Mouse (Mus musculus) common myeloid progenitor, adult 5-6 weeks (primary cell): ENCODE results near the gene Tmod2. TPM values are rescaled to one million over a fixed set of nuclear protein-coding genes. Genes with fewer than 3 reads are reported as not detected.
"Not testable (repeated sequence)": the region's sequence is repeated elsewhere in the genome, so short reads cannot be mapped to it uniquely, and the experiment has no call there.

Source experiments
- ATAC-seq: replicated peaks from 2 replicates; pipeline ENCODE4 v1.8.0; 2016; ENCODE audit warnings: low read depth, mild to moderate bottlenecking, moderate TSS enrichment, inconsistent platforms; ENCODE audit not compliant: poor library complexity, severe bottlenecking
- total RNA-seq: library from RNA; stranded (forward); fragments of 200-1000, 187-1606 nt; gene quantifications from 2 replicates; pipeline ENCODE4 v1.2.3, GENCODE M21; 2017

Tmod2 gene
- total RNA-seq, 1 experiment from 2014 or later, result not detected

DNA sequence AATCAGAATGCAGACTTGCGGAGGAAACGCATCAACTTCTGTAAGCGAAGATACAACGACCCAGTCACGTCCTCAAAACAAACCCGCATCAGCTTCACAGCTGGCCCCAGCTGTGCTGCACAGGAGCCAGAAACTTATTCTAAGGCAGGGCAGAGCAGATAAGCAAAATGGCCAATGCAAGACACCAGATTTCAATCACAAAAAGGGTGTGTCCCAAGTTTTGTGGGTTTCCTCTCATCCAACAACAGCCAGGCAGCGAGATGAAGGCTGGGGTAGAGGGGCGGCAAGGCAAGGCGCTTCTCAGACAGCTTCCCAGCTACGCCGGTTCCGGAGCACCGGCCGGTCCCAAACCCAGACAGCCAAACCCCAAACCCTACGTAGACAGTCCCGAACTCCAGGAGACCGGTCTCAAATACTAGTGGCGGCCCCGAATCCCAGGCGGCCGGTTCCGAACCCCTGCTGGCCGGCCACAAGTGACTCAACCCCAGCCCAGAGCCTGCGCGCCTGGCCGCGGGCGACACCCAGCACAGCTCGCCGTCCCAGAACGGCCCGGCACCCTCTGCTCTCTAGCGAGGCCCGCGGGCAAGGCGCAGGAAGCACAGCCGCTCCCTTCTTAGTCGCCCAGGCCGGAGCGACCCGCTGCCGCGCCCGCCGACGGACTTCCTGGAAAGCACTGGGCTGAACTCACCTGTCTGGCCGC lies 52.2 kb downstream of the Tmod2 start:
- peak; percentile 69 for ATAC-seq

- ATAC-seq, result 0 out of 2 replicates have a peak, but pooled peaks have one; percentile 1
These were observed 52.8 kb downstream of the Tmod2 start for GRCm38 (mm10) chr9:75558360-75558759.

DNA sequence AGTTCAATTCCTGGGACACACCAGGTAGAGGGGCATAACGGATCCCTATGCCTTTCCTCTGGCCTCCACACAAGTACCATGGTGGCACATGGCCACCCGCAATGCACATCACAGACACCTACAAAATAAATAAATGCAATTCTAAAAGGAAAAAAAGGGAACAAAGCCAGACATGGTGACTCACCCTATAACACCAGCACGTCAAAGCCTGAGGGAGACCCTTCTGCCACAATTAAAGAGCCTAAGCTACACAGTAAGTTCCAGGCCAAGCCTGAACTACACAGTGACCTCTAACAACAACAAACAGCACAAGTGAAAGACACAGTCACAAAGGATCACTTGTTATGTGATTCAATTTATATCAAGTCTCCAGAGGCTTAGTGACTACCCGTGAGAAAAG lies 57.4 kb downstream of the Tmod2 start:
- peak; percentile 24 for ATAC-seq

GRCm38 (mm10) chr9:75551342-75551741 lies 59.8 kb downstream of the Tmod2 start:
- no peak for ATAC-seq

- ATAC-seq, result peak; percentile 48
These were observed 62.1 kb downstream of the Tmod2 start for GRCm38 (mm10) chr9:75549010-75549409.

DNA sequence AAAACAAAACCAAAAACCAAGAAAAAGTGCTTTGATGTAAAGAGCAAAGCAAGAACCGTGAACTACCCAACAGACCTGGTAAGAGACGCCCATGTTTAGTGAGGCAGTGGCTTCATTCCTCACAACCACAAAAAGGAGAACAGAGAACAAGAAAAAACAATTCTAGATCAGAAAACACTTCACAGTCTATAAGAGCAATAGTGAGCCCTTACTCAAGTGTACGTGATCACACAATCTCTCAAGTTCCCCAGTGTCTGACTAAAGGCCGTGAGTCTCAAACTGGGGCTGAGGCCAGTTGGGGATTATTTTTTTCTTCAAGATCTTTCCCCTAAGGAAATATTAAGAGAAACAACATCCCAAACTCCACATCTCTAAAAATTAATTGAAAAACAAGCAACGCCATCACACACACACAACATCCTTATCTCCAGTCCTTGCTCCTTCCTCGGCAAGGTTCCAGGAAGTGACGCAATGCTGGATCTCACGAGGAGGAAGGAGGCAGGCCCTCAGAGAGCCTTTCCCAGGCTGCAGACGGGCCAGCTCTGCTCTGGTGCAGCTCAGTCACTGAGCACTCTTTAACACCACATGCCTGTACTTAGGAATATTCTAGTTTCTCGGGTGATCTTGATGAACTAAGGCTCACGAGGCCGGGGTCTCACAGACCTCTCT lies 64.1 kb downstream of the Tmod2 start:
- peak; percentile 87 for ATAC-seq

DNA sequence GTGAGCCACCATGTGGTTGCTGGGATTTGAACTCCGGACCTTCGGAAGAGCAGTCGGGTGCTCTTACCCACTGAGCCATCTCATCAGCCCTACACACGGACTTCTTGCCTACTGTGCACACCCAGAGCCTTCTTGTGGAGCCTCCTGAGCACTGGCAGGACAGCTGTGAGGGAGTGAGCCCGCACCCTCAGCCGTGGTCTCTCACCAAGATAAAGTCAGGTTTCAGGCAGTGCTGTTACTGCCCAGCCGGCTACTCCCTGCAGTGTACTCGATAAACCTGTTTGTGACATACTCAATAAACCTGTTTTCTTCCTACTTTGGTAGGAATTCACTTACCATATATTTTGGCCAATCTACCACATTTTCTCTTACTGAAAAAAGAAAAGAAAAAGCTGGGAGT lies 65.6 kb downstream of the Tmod2 start:
- ATAC-seq, result no peak

DNA sequence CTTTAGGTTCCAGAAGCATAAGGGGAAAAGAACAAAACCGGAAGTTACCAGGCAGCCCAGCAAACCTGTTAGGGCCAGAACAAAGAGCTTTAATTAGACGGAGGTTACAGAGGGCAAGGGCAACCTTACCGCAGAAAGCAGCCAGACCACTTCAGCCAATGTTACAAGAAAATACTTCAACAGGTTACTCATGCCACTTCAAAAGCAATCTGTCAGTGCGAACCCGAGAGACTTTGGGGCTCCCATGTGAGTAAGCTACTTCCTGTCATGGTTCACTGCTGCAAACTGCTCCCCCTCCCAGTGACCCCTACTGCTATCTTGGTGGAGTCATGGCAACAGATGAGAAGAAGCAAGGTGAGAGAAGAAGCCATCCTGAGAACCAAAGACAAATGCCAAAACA lies 69.6 kb downstream of the Tmod2 start:
- peak; percentile 58 for ATAC-seq

DNA sequence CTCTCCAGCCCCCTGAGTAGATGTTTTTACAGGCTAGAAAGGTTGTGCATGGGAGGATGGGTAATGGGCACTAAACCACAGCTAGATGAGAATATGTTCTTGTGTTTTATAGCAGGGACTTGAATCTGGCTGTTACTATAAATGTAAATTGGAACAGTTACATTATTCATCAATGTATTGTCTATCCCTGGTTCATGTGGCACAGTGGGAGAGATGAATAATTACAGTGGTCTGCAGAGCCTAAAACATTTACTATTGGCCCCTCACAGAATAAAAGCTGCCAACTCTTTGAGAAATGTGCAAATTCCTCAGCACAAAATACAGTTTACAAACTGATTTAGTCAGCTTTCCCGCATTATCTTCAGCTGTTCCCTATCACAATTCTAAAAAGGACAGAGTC lies 74.7 kb downstream of the Tmod2 start:
- ATAC-seq, result no peak

- ATAC-seq, result no peak
These were observed 76.6 kb downstream of the Tmod2 start for GRCm38 (mm10) chr9:75534431-75534962.

DNA sequence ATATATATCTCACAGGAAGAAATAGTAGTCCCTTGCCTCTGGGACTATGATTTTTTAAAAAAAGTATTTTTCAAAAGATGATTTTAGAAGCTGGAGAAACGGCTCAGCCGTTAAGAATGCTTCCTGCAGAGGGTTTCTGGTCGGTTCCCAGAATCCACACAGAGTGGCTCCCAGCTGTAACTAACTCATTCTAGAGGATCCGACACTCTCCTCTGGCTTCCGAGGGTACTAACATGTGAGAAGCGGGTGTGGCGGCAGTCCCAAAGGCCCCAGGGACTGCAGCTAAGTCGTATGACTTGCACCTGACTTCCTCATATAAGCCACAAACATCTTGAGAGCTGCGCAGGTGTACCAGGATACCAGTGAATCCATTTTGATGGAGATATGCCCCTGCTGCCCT lies 78.1 kb downstream of the Tmod2 start:
- not testable (repeated sequence) for ATAC-seq

GRCm38 (mm10) chr9:75532461-75532860 lies 78.7 kb downstream of the Tmod2 start:
- no peak for ATAC-seq

- ATAC-seq, result peak; percentile 58
These were observed 81.8 kb downstream of the Tmod2 start for GRCm38 (mm10) chr9:75529358-75529757.

GRCm38 (mm10) chr9:75528096-75528495 lies 83.0 kb downstream of the Tmod2 start:
- ATAC-seq, result no peak

- peak; percentile 72 for ATAC-seq
These were observed 83.6 kb downstream of the Tmod2 start for GRCm38 (mm10) chr9:75527368-75528059.

DNA sequence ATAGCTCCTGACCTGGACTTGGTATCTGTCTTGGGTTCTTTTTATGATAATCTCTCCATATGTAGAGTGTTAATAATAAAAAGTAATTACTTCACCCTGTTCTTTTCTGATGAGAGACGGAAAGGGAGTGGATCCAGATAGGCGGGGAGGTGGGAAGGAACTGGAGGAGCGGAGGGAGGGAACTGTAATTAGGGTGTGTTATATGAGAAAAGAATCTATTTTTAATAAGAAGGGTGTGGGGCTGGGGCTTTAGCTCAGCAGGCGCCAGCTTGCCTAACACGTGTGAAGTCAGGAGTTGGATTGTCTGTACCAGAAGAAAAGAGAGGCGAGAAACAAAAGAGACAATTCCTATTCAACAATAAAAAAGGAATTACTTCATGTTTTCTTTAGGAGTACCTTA lies 87.5 kb downstream of the Tmod2 start:
- no peak for ATAC-seq

DNA sequence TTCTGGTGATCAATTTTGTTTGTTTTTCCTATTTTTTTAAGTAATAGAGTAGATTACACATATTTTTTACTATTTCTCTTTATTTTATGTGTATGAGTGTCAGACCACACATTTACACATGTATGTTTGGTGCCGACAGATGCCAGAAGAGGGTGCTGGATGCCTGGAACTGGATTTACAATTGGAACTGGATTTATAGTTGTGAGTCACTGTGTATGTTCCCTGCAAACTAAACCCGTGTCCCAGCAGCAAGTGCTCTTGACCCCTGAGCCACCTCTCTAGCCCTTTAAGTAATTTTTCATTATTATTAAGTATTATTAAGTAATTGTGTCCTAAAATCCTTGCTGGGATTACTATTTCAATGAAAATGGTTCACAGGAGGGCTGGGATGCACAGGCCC lies 88.9 kb downstream of the Tmod2 start:
- ATAC-seq, result no peak

DNA sequence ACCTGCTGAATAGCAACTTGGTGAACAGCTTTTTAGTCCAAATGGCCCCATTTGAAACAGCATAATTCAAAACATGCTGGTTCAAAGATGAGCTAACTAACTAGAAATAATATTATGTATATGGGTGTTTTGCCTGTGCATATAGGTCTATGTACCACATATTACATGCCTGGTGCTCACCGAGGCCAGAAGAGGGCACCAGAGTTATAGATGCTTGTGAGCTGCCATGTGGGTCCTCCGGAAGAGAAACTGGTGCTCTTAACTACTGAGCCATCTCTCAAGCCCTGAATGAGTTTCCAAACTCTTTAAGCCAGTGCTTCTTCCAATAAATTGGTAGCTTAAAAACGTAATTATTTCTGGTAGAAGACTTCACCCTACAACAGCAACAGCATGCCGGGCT lies 89.3 kb downstream of the Tmod2 start:
- ATAC-seq, result peak; percentile 96

- no peak for ATAC-seq
These were observed 90.2 kb downstream of the Tmod2 start for GRCm38 (mm10) chr9:75520940-75521339.

- no peak for ATAC-seq
These were observed 93.4 kb downstream of the Tmod2 start for GRCm38 (mm10) chr9:75517751-75518150.
